Mouse (Mus musculus): ENCODE data around the gene Mvb12b. TPM values are rescaled to one million over a fixed set of nuclear protein-coding genes. Genes with fewer than 3 reads are reported as not detected.

The Mvb12b gene
- 30.3 and 52.6 TPM in 2 replicates for polyA plus RNA-seq (2012; ENCODE audit: low replicate concordance)

DNA sequence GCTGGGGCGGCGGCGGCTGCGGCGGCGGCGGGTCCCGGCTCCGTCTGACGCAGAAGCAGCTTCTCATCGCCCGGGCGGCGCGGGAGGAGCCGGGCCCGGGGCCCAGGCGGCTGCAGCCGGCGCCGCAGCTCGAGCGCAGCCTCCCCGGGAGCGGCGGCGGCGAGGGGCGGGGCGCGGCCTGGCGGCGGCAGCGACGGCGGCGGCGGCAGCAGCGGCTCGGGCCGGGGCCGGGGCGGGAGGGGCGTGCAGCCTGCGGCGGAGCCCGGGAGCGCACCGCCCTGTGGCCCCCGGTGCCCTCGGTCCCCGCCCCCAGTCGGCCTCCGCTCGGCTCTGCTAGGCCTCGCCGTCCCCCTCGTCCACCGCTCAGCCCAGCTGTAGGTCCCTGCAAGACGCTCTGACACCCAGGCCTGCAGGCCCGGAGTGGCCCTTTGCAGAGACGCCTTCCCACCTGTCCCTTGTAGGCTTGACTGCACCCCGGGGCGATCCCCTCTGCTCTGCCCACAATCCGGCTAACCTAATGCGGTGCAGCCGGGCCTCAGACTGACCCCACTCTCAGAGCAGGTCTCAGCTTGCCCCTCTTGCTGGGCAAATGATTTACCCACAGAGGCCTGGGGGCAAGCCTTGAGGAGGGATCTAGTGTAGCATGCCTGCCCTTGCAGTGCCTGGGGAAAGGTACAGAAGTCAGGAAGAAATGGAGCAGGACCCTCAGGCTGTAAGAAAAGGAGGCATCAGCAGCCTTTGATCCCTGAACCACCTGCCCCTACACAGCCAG lies at the start of gene Mvb12b:
Mvb12b (minus strand) TSS at position 619 of the 772 bp plus-strand sequence.

Other genes starting within 250 kb of the Mvb12b start
- not detected in 2 replicates for gene Lmx1b, start 247.4 kb downstream of the Mvb12b start, polyA plus RNA-seq (2012; ENCODE audit: low replicate concordance)